Mouse (Mus musculus): Measurements from ENCODE around the gene Myocd. TPM values are rescaled to one million over a fixed set of nuclear protein-coding genes. Genes with fewer than 3 reads are reported as not detected.
A peak's percentile ranks its signal among the peaks of the same experiment; 100 is the strongest.

Gene Myocd
- polyA plus RNA-seq, 1 experiment from 2014 or later, result 2.9 TPM

DNA sequence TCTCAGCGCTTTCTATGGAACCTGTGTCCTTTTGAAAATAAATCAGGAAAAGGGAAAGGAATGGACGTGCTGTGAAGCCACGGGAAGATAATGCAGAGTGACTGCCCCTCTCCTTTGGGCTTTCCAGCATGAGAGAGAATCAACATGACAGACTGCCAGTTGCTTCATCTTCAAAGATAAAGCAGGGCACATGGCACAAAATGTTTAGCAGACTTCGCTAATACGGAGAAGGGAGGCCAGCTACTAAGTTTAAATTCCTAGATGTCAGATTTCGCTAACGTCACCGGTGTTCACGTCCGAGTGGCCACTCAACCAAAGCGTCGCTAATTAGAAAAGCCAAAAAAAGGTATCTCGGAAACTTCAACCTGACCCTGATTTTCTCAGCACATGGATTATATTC is 65.1 kb downstream of the Myocd start:
- Histone ChIP-seq H3K27ac (replicated peaks; ENCODE audit: low read depth, low read length) (no peak overlapping the region), H3K9me3 (ENCODE audit: control insufficient read depth, low read length) (no peaks in the 10 kb centered on the region), H3K4me3 (ENCODE audit: low read depth, low read length) (no peak overlapping the region), H3K4me2 (ENCODE audit: low read depth, low read length) (no peak overlapping the region), H3K36me3 (ENCODE audit: control insufficient read depth, insufficient read depth, low read length) (no peaks in the 10 kb centered on the region), H3K4me1 (ENCODE audit: control insufficient read depth, insufficient read depth, low read length) (no peaks in the 10 kb centered on the region), H3K27me3 (replicated peaks; ENCODE audit: control insufficient read depth, insufficient read depth, low read length) (no peaks in the 10 kb centered on the region), H3K9ac (ENCODE audit: low read depth, low read length) (no peak overlapping the region)
- no peak for DNase-seq (ENCODE audit: low spot score)
- 62% methylated on average over 13 of the region's 13 CpGs for WGBS
- ATAC-seq (ENCODE audit: low read depth), result no peak

DNA sequence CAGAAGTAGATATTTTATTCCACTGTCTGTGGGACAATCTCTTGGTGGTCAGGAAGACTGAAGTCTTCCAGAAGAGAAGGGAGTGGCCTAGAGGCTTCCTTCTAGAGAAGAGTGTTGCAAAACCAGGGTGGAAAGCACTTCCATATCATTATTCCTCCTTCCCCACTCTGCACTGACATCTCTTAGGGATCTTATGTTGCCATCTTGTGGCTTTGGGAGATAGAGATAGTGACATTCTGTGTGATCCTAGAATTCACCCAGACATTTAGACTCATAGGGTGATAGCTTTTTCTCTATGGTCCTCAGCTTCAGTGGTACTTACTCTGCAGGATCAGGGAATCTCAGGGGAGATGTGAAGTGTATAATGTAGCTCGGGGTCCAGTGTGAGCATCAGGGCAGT is 66.8 kb downstream of the Myocd start:
- no peak overlapping the region for H3K4me2 ChIP-seq (ENCODE audit: low read depth, low read length)
- H3K4me1 ChIP-seq (ENCODE audit: control insufficient read depth, insufficient read depth, low read length), result no peaks in the 10 kb centered on the region
- no peak overlapping the region for H3K27ac ChIP-seq (replicated peaks; ENCODE audit: low read depth, low read length)
- H3K36me3 ChIP-seq (ENCODE audit: control insufficient read depth, insufficient read depth, low read length), result no peaks in the 10 kb centered on the region
- DNase-seq (ENCODE audit: low spot score) (no peak), ATAC-seq (ENCODE audit: low read depth) (no peak)
- H3K9ac ChIP-seq (ENCODE audit: low read depth, low read length), result no peak overlapping the region
- no peaks in the 10 kb centered on the region for H3K27me3 ChIP-seq (replicated peaks; ENCODE audit: control insufficient read depth, insufficient read depth, low read length)
- 65% methylated on average over 1 of the region's 1 CpGs for WGBS
- H3K4me3 ChIP-seq (ENCODE audit: low read depth, low read length), result no peak overlapping the region
- H3K9me3 ChIP-seq (ENCODE audit: control insufficient read depth, low read length), result no peaks in the 10 kb centered on the region

- DNase-seq (ENCODE audit: low spot score), result no peak
- no peak for ATAC-seq (ENCODE audit: low read depth)
- 39% methylated on average over 5 of the region's 5 CpGs for WGBS
These were observed 67.6 kb downstream of the Myocd start for GRCm38 (mm10) chr11:65202236-65202635.

DNA sequence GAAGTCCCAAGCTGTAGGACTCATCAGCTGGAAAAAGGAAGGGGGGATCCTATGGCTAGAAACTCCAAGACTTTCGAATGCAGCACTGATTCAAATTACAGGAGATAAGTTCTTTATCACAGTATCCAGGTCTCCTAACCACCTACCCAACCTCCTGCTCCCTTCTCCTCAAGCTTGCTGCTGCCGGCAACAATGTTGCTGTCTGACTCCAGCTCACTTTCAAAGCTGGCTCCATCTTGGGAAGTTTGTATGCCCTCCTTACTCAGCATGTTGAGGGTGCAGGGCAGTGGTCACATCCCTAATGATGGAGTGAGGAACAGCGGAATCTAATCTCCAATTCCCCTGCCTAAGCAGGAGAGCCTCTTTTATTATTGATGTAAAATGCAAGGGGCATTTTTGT is 71.8 kb downstream of the Myocd start:
- H3K27ac ChIP-seq (replicated peaks; ENCODE audit: low read depth, low read length), result no peak overlapping the region
- no peaks in the 10 kb centered on the region for H3K27me3 ChIP-seq (replicated peaks; ENCODE audit: control insufficient read depth, insufficient read depth, low read length)
- ATAC-seq (ENCODE audit: low read depth) (no peak), DNase-seq (ENCODE audit: low spot score) (no peak)
- no peak overlapping the region for H3K4me2 ChIP-seq (ENCODE audit: low read depth, low read length)
- no peak overlapping the region for H3K9ac ChIP-seq (ENCODE audit: low read depth, low read length)
- no peaks in the 10 kb centered on the region for H3K36me3 ChIP-seq (ENCODE audit: control insufficient read depth, insufficient read depth, low read length)
- no peaks in the 10 kb centered on the region for H3K9me3 ChIP-seq (ENCODE audit: control insufficient read depth, low read length)
- 83% methylated on average over 3 of the region's 3 CpGs for WGBS
- H3K4me1 ChIP-seq (ENCODE audit: control insufficient read depth, insufficient read depth, low read length), result no peaks in the 10 kb centered on the region
- no peak overlapping the region for H3K4me3 ChIP-seq (ENCODE audit: low read depth, low read length)

More at GRCm38 (mm10) chr11:65202236-65202635, 67.6 kb downstream of the Myocd start:
- Histone ChIP-seq H3K9ac (ENCODE audit: low read depth, low read length) (no peak overlapping the region), H3K27ac (replicated peaks; ENCODE audit: low read depth, low read length) (no peak overlapping the region), H3K4me1 (ENCODE audit: control insufficient read depth, insufficient read depth, low read length) (no peaks in the 10 kb centered on the region), H3K4me3 (ENCODE audit: low read depth, low read length) (no peak overlapping the region), H3K9me3 (ENCODE audit: control insufficient read depth, low read length) (no peaks in the 10 kb centered on the region), H3K27me3 (replicated peaks; ENCODE audit: control insufficient read depth, insufficient read depth, low read length) (no peaks in the 10 kb centered on the region), H3K36me3 (ENCODE audit: control insufficient read depth, insufficient read depth, low read length) (no peaks in the 10 kb centered on the region), H3K4me2 (ENCODE audit: low read depth, low read length) (no peak overlapping the region)

- 2% methylated on average over 3 of the region's 3 CpGs for whole genome bisulfite sequencing
- no peaks in the 10 kb centered on the region for H3K27me3 ChIP-seq (replicated peaks; ENCODE audit: control insufficient read depth, insufficient read depth, low read length)
- ATAC-seq (ENCODE audit: low read depth) (no peak), DNase-seq (ENCODE audit: low spot score) (peak; percentile 80)
- no peaks in the 10 kb centered on the region for H3K36me3 ChIP-seq (ENCODE audit: control insufficient read depth, insufficient read depth, low read length)
- H3K4me1 ChIP-seq (ENCODE audit: control insufficient read depth, insufficient read depth, low read length), result no peaks in the 10 kb centered on the region
- no peak overlapping the region for H3K27ac ChIP-seq (replicated peaks; ENCODE audit: low read depth, low read length)
- H3K4me2 ChIP-seq (ENCODE audit: low read depth, low read length), result no peak overlapping the region
- no peaks in the 10 kb centered on the region for H3K9me3 ChIP-seq (ENCODE audit: control insufficient read depth, low read length)
- no peak overlapping the region for H3K9ac ChIP-seq (ENCODE audit: low read depth, low read length)
- H3K4me3 ChIP-seq (ENCODE audit: low read depth, low read length), result no peak overlapping the region
These were observed 72.5 kb downstream of the Myocd start for GRCm38 (mm10) chr11:65197280-65197679.

DNA sequence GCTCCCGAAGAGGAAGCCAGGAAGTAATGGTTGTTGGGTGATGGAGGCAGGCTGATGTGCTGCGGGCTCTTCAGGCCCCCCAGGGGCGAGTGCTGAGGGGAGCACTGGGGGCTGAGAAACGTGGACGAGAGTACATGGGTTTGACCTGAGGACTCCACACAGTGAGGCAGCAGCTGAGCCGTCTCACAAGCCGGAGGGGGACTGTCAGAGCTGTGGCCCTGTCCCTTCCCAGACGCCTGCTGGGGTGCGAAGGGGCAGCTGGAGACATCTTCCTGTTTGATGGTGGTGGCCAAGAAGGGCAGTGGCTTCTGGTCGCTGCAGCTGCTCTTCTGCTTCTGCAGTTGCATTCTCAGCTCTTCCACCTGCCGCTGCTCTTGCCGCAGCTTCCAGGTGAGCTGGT is 82.8 kb downstream of the Myocd start:
- H3K4me1 ChIP-seq (ENCODE audit: control insufficient read depth, insufficient read depth, low read length), result no peaks in the 10 kb centered on the region
- no peak overlapping the region for H3K4me2 ChIP-seq (ENCODE audit: low read depth, low read length)
- H3K4me3 ChIP-seq (ENCODE audit: low read depth, low read length), result no peak overlapping the region
- ATAC-seq (ENCODE audit: low read depth) (no peak), DNase-seq (ENCODE audit: low spot score) (no peak)
- no peaks in the 10 kb centered on the region for H3K36me3 ChIP-seq (ENCODE audit: control insufficient read depth, insufficient read depth, low read length)
- no peak overlapping the region for H3K9ac ChIP-seq (ENCODE audit: low read depth, low read length)
- 82% methylated on average over 10 of the region's 12 CpGs for WGBS
- H3K9me3 ChIP-seq (ENCODE audit: control insufficient read depth, low read length), result no peaks in the 10 kb centered on the region
- H3K27ac ChIP-seq (replicated peaks; ENCODE audit: low read depth, low read length), result no peak overlapping the region
- no peaks in the 10 kb centered on the region for H3K27me3 ChIP-seq (replicated peaks; ENCODE audit: control insufficient read depth, insufficient read depth, low read length)

- no peak for ATAC-seq (ENCODE audit: low read depth)
- no peaks in the 10 kb centered on the region for H3K36me3 ChIP-seq (ENCODE audit: control insufficient read depth, insufficient read depth, low read length)
- no peak overlapping the region for H3K27ac ChIP-seq (replicated peaks; ENCODE audit: low read depth, low read length)
- 90% methylated on average over 1 of the region's 1 CpGs for WGBS
- H3K4me3 ChIP-seq (ENCODE audit: low read depth, low read length), result no peak overlapping the region
- no peak overlapping the region for H3K9ac ChIP-seq (ENCODE audit: low read depth, low read length)
- no peak for DNase-seq (ENCODE audit: low spot score)
- no peaks in the 10 kb centered on the region for H3K27me3 ChIP-seq (replicated peaks; ENCODE audit: control insufficient read depth, insufficient read depth, low read length)
- no peaks in the 10 kb centered on the region for H3K9me3 ChIP-seq (ENCODE audit: control insufficient read depth, low read length)
- H3K4me1 ChIP-seq (ENCODE audit: control insufficient read depth, insufficient read depth, low read length), result no peaks in the 10 kb centered on the region
- H3K4me2 ChIP-seq (ENCODE audit: low read depth, low read length), result no peak overlapping the region
These were observed 84.7 kb downstream of the Myocd start for GRCm38 (mm10) chr11:65185114-65185513.

DNA sequence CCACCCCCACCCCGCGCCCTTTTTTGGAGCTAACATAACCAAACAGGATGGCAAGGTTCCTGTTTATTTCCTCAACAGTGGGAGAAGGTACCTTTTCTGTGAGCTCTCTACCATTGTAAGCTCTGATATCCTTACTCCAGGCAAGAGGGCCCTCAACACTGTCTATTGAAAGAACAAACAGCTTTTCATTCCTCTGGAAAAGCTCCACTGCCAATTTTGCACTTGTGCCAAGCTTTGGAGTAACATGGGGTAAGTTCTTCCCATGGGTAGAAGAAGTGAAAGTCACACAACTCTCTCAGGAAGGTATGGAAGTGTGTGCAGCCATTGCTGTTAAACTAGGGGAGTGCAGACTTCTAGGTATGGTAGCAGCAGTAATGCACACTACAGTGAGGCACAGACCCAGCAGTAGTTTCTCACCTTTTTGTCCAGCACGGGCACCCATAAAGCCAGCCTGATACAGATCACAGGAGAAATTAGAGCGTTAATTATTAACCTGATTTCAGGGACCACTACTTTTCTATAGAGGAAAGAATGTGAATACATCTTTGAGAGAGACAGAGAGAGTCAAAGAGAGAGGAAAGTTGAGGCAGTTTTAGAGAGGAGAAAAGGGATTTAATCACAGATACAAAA is 99.6 kb downstream of the Myocd start:
- Histone ChIP-seq H3K9ac (ENCODE audit: low read depth, low read length) (no peak overlapping the region), H3K4me1 (ENCODE audit: control insufficient read depth, insufficient read depth, low read length) (no peaks in the 10 kb centered on the region), H3K27ac (replicated peaks; ENCODE audit: low read depth, low read length) (no peak overlapping the region), H3K27me3 (replicated peaks; ENCODE audit: control insufficient read depth, insufficient read depth, low read length) (no peaks in the 10 kb centered on the region), H3K4me2 (ENCODE audit: low read depth, low read length) (no peak overlapping the region), H3K9me3 (ENCODE audit: control insufficient read depth, low read length) (no peaks in the 10 kb centered on the region), H3K4me3 (ENCODE audit: low read depth, low read length) (no peak overlapping the region), H3K36me3 (ENCODE audit: control insufficient read depth, insufficient read depth, low read length) (no peaks in the 10 kb centered on the region)
- DNase-seq (ENCODE audit: low spot score) (no peak), ATAC-seq (ENCODE audit: low read depth) (no peak)
- WGBS, result 73% methylated on average over 4 of the region's 4 CpGs

DNA sequence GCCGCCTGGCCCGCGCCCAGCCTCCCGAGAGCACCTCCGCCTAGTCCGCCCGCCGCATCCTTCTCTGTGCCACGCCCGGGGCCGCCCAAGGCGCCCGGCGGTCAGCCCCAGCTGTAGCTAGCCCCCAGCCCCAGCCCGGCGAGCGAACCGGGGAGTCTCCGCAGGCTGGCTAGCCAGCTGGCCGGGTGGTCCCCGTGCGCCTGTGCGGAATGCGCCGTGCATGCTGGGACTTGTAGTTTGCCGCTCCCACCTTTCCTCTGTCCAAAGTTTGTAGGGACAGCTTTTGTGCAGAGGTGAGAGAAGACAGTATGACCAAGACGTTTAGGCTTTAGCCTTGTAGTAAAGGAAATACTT is 107.0 kb downstream of the Myocd start, which contains the start of gene Arhgap44:
Arhgap44 (minus strand) TSS at position 195 of the 354 bp plus-strand sequence.
- Histone ChIP-seq H3K9me3 (ENCODE audit: control insufficient read depth, low read length) (no peaks in the 10 kb centered on the region), H3K27me3 (replicated peaks; ENCODE audit: control insufficient read depth, insufficient read depth, low read length) (peaks cover 10% of the 10 kb centered on the region; the same call in 1 of the 2 replicates), H3K27ac (replicated peaks; ENCODE audit: low read depth, low read length) (no peak within 1 kb of the TSS), H3K4me2 (ENCODE audit: low read depth, low read length) (peak within 1 kb of the TSS; percentile 97), H3K9ac (ENCODE audit: low read depth, low read length) (peak within 1 kb of the TSS; percentile 84), H3K4me1 (ENCODE audit: control insufficient read depth, insufficient read depth, low read length) (peaks cover 12% of the 10 kb centered on the region), H3K36me3 (ENCODE audit: control insufficient read depth, insufficient read depth, low read length) (no peaks in the 10 kb centered on the region), H3K4me3 (ENCODE audit: low read depth, low read length) (peak within 1 kb of the TSS; percentile 91)
- WGBS, result 0% methylated on average over 18 of the region's 27 CpGs
- ATAC-seq (ENCODE audit: low read depth), result peak; percentile 93
- peak; percentile 81 for DNase-seq (ENCODE audit: low spot score)
